Mouse (Mus musculus): ENCODE results near the gene Slc25a28. TPM values are rescaled to one million over a fixed set of nuclear protein-coding genes. Genes with fewer than 3 reads are reported as not detected.

The Slc25a28 gene
- total RNA-seq, 1 experiment, result 54.8 TPM

DNA sequence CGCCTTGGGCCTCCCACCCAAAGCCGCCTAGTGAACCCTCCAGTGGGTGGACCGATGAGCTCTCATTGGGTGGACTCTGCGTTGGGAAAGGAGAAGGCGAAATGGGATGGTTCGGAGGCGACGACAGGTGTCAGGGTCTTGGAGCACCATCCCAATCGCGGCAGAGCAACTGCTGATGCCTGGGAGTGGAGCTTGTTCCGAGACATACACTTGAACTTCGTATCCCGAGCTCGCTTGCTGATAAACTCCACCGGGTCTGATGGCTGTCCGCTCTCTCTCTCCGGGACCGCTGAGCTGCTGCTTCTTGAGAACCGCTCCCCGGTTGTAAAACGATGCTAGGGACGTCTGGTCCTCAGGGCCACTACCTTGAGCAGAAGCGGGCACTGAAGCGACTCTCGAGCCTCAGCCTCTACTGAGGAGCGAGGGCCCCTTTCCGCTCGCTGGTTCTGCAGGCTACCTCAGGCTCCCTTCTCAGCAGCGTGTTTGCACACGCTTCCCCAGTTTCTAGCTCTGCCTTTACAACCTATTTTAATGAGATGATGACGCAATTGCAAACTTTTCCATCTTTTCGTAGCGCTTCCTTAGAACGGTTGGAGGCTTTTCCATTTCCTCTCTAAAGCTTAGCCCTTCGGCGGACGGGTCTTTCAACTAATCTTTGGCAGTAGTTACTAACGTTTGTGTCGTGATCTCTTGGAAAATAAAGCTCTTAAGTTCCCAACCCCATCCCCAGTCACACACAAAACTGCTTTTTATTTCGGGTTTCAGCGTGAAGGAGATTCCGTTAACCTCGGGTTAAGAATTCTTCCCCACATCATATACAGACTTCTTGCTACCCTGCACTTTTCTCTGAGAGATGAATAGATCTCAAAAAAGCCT is 1.1 kb upstream of the Slc25a28 start:
- in situ Hi-C loops (cut with MboI; ENCODE audit: low sequenced_read_pairs in 2 of 2, unreplicated experiment in 2 of 2), result no loop called here
- Histone ChIP-seq H3K36me3 (ENCODE audit: control insufficient read depth, insufficient read depth, low read length, poor library complexity, severe bottlenecking) (no peaks in the 10 kb centered on the region; the same call in 1 of the 2 replicates), H3K9ac (ENCODE audit: insufficient read depth, low read depth, low read length, poor library complexity, severe bottlenecking) (peak overlapping the region; percentile 96), H3K4me3 (ENCODE audit: insufficient read depth in 1 of 2, low read depth in 1 of 2, low read length in 2 of 2, poor library complexity in 1 of 2, severe bottlenecking in 1 of 2) (peak overlapping the region; percentile 86 to 99), H3K4me1 (ENCODE audit: control insufficient read depth in 2 of 2, insufficient read depth in 2 of 2, low read length in 2 of 2, poor library complexity in 1 of 2) (peaks cover 2 to 8% of the 10 kb centered on the region in 2 experiments; a peak in 2 of 4 replicates), H3K27ac (ENCODE audit: insufficient read depth, low read depth, low read length, poor library complexity, severe bottlenecking) (peak overlapping the region; percentile 96), H3K9me3 (ENCODE audit: control insufficient read depth, insufficient read depth, low read depth, low read length) (no peaks in the 10 kb centered on the region)
- DNase-seq (ENCODE audit: low read depth, low spot score), result no peak
- TF ChIP-seq ZNF384 (IDR thresholded peaks at IDR 0.05; ENCODE audit: low read depth, low read length) (no peak), MAFK (IDR thresholded peaks at IDR 0.05; ENCODE audit: insufficient read depth, low read depth, low read length) (no peak), CHD2 (IDR thresholded peaks at IDR 0.05; ENCODE audit: low read depth, low read length) (no peak), ZC3H11A (IDR thresholded peaks at IDR 0.05; ENCODE audit: borderline replicate concordance, low read depth, low read length) (no peak), HCFC1 (IDR thresholded peaks at IDR 0.05; ENCODE audit: borderline replicate concordance, insufficient read depth, low read length) (no peak)

- H3K36me3 ChIP-seq (ENCODE audit: control insufficient read depth, insufficient read depth, low read length, poor library complexity, severe bottlenecking), result no peaks in the 10 kb centered on the region; the same call in 1 of the 2 replicates
- peak overlapping the region; percentile 90 for H3K9ac ChIP-seq (ENCODE audit: insufficient read depth, low read depth, low read length, poor library complexity, severe bottlenecking)
- DNase-seq (ENCODE audit: low read depth, low spot score), result no peak
- peak overlapping the region; percentile 93 to 99 for H3K4me3 ChIP-seq (ENCODE audit: insufficient read depth in 1 of 2, low read depth in 1 of 2, low read length in 2 of 2, poor library complexity in 1 of 2, severe bottlenecking in 1 of 2)
- no peaks in the 10 kb centered on the region for H3K9me3 ChIP-seq (ENCODE audit: control insufficient read depth, insufficient read depth, low read depth, low read length)
- 0 out of 2 replicates have a peak overlapping the region, but pooled peaks have one; percentile 55 for H3K27ac ChIP-seq (ENCODE audit: insufficient read depth, low read depth, low read length, poor library complexity, severe bottlenecking)
- peaks cover 2 to 10% of the 10 kb centered on the region in 2 experiments; a peak in 2 of 4 replicates for H3K4me1 ChIP-seq (ENCODE audit: control insufficient read depth in 2 of 2, insufficient read depth in 2 of 2, low read length in 2 of 2, poor library complexity in 1 of 2)
- in situ Hi-C loops (cut with MboI; ENCODE audit: low sequenced_read_pairs in 2 of 2, unreplicated experiment in 2 of 2), result no loop called here
- TF ChIP-seq CHD2 (IDR thresholded peaks at IDR 0.05; ENCODE audit: low read depth, low read length) (no peak), ZC3H11A (IDR thresholded peaks at IDR 0.05; ENCODE audit: borderline replicate concordance, low read depth, low read length) (no peak), MAFK (IDR thresholded peaks at IDR 0.05; ENCODE audit: insufficient read depth, low read depth, low read length) (no peak), ZNF384 (IDR thresholded peaks at IDR 0.05; ENCODE audit: low read depth, low read length) (no peak), HCFC1 (IDR thresholded peaks at IDR 0.05; ENCODE audit: borderline replicate concordance, insufficient read depth, low read length) (no peak)
These were observed 378 bp downstream of the Slc25a28 start for GRCm38 (mm10) chr19:43674316-43674689.

- in situ Hi-C loops (cut with MboI; ENCODE audit: low sequenced_read_pairs in 2 of 2, unreplicated experiment in 2 of 2), result no loop called here
- TF ChIP-seq ZC3H11A (IDR thresholded peaks at IDR 0.05; ENCODE audit: borderline replicate concordance, low read depth, low read length) (no peak), HCFC1 (IDR thresholded peaks at IDR 0.05; ENCODE audit: borderline replicate concordance, insufficient read depth, low read length) (no peak), ZNF384 (IDR thresholded peaks at IDR 0.05; ENCODE audit: low read depth, low read length) (no peak), MAFK (IDR thresholded peaks at IDR 0.05; ENCODE audit: insufficient read depth, low read depth, low read length) (no peak), CHD2 (IDR thresholded peaks at IDR 0.05; ENCODE audit: low read depth, low read length) (no peak)
- Histone ChIP-seq H3K36me3 (ENCODE audit: control insufficient read depth, insufficient read depth, low read length, poor library complexity, severe bottlenecking) (no peaks in the 10 kb centered on the region; the same call in 1 of the 2 replicates), H3K27ac (ENCODE audit: insufficient read depth, low read depth, low read length, poor library complexity, severe bottlenecking) (no peak overlapping the region), H3K9ac (ENCODE audit: insufficient read depth, low read depth, low read length, poor library complexity, severe bottlenecking) (peak overlapping the region; percentile 90), H3K4me1 (ENCODE audit: control insufficient read depth in 2 of 2, insufficient read depth in 2 of 2, low read length in 2 of 2, poor library complexity in 1 of 2) (peaks cover 2 to 10% of the 10 kb centered on the region in 2 experiments; a peak in 2 of 4 replicates), H3K4me3 (ENCODE audit: insufficient read depth in 1 of 2, low read depth in 1 of 2, low read length in 2 of 2, poor library complexity in 1 of 2, severe bottlenecking in 1 of 2) (peak overlapping the region; percentile 93 to 99), H3K9me3 (ENCODE audit: control insufficient read depth, insufficient read depth, low read depth, low read length) (no peaks in the 10 kb centered on the region)
- DNase-seq (ENCODE audit: low read depth, low spot score), result no peak
These were observed 967 bp downstream of the Slc25a28 start for GRCm38 (mm10) chr19:43673513-43674315.

- in situ Hi-C loops (cut with MboI; ENCODE audit: low sequenced_read_pairs in 2 of 2, unreplicated experiment in 2 of 2), result no loop called here
- no peaks in the 10 kb centered on the region for H3K9me3 ChIP-seq (ENCODE audit: control insufficient read depth, insufficient read depth, low read depth, low read length)
- no peak for DNase-seq (ENCODE audit: low read depth, low spot score)
- H3K9ac ChIP-seq (ENCODE audit: insufficient read depth, low read depth, low read length, poor library complexity, severe bottlenecking), result no peak overlapping the region
- TF ChIP-seq ZNF384 (IDR thresholded peaks at IDR 0.05; ENCODE audit: low read depth, low read length), result no peak
- TF ChIP-seq MAFK (IDR thresholded peaks at IDR 0.05; ENCODE audit: insufficient read depth, low read depth, low read length), result no peak
- no peak for TF ChIP-seq CHD2 (IDR thresholded peaks at IDR 0.05; ENCODE audit: low read depth, low read length)
- TF ChIP-seq HCFC1 (IDR thresholded peaks at IDR 0.05; ENCODE audit: borderline replicate concordance, insufficient read depth, low read length), result no peak
- no peak for TF ChIP-seq ZC3H11A (IDR thresholded peaks at IDR 0.05; ENCODE audit: borderline replicate concordance, low read depth, low read length)
- peaks cover 2 to 12% of the 10 kb centered on the region in 2 experiments for H3K4me1 ChIP-seq (ENCODE audit: control insufficient read depth in 2 of 2, insufficient read depth in 2 of 2, low read length in 2 of 2, poor library complexity in 1 of 2)
- H3K4me3 ChIP-seq (ENCODE audit: insufficient read depth in 1 of 2, low read depth in 1 of 2, low read length in 2 of 2, poor library complexity in 1 of 2, severe bottlenecking in 1 of 2), result no peak overlapping the region
- H3K36me3 ChIP-seq (ENCODE audit: control insufficient read depth, insufficient read depth, low read length, poor library complexity, severe bottlenecking), result peaks cover 2% of the 10 kb centered on the region; the same call in 1 of the 2 replicates
- H3K27ac ChIP-seq (ENCODE audit: insufficient read depth, low read depth, low read length, poor library complexity, severe bottlenecking), result no peak overlapping the region
These were observed 3.6 kb downstream of the Slc25a28 start for GRCm38 (mm10) chr19:43671054-43671453.
